Mouse (Mus musculus) Patski (cell line): ENCODE measurements at regions not wholly inside any gene's neighbourhood (a gene's known extent, or its start where the extent isn't known, plus 50 kb on each side); places are given as distances from the start of the nearest gene placed in this dataset.

Source experiments
- ATAC-seq: fragments of 100-300 bp; one replicate; pipeline ENCODE4 v1.8.0; 2021
- CTCF ChIA-PET: fragments of 350-600 bp; sonication (Branson Sonifier 250); formaldehyde crosslinking; loops from one replicate; lab custom pipeline; 2022; ENCODE audit warnings: inconsistent platforms; lab: Charles Lee
- POLR2A ChIA-PET: fragments of 350-600 bp; sonication (Branson Sonifier 250); formaldehyde crosslinking; loops from one replicate; lab custom pipeline; 2022; ENCODE audit warnings: antibody characterized with exemption, inconsistent platforms; lab: Charles Lee
- DNase-seq: peaks from one replicate; pipeline ENCODE4 v3.0.0-alpha.2; 2011; ENCODE audit warnings: low read depth, low spot score
- H3K27me3 ChIP-seq: fragments of 371-371 bp; one replicate; pipeline ENCODE4 v1.5.1; 2021
- CTCF ChIP-seq: fragments of 100-300 bp; IDR thresholded peaks from one replicate; pipeline ENCODE4 v1.5.1; 2021
- in situ Hi-C: fragments of 300-500 bp; cut with MboI; formaldehyde crosslinking; loops from 3 replicates; pipeline ENCODE4 v1.11.1; 2018; ENCODE audit warnings: low pct_unique_long_range_greater_than_20kb, mixed read lengths

- no peak for DNase-seq
- no peaks in the 10 kb centered on the region for H3K27me3 ChIP-seq
- in situ Hi-C loops = no loop called here
- TF ChIP-seq CTCF = no peak
- CTCF ChIA-PET = no interaction called here
- POLR2A ChIA-PET = no interaction called here
- ATAC-seq = no peak
These were observed 50.9 kb upstream of the 1810046K07Rik start for GRCm38 (mm10) chr9:51379589-51379988.

GRCm38 (mm10) chr9:51393921-51394320, 65.2 kb upstream of the 1810046K07Rik start:
- CTCF ChIA-PET = interaction anchor here (1.2 to 1.4 kb wide), 2 partner anchors 10 to 44 kb away, joined by 3 to 4 read pairs; no protein-coding TSS in a partner anchor
- no peak for ATAC-seq
- in situ Hi-C loops = no loop called here
- no peak for DNase-seq
- H3K27me3 ChIP-seq = no peaks in the 10 kb centered on the region
- TF ChIP-seq CTCF = no peak
- POLR2A ChIA-PET = no interaction called here

GRCm38 (mm10) chr9:51394372-51394771, 65.7 kb upstream of the 1810046K07Rik start:
- no peak for TF ChIP-seq CTCF

GRCm38 (mm10) chr9:51396801-51397200, 68.1 kb upstream of the 1810046K07Rik start:
- in situ Hi-C loops = no loop called here
- H3K27me3 ChIP-seq = no peaks in the 10 kb centered on the region
- ChIA-PET CTCF (interaction anchor here (1.4 kb wide), 1 partner anchor 8 kb away, joined by 3 read pairs; no protein-coding TSS in a partner anchor), POLR2A (no interaction called here)
- no peak for TF ChIP-seq CTCF
- ATAC-seq = no peak
- no peak for DNase-seq

More at GRCm38 (mm10) chr9:51394372-51394771, 65.7 kb upstream of the 1810046K07Rik start:
- ChIA-PET CTCF (no interaction called here), POLR2A (no interaction called here)
- in situ Hi-C loops = no loop called here
- DNase-seq (no peak), ATAC-seq (no peak)
- H3K27me3 ChIP-seq = no peaks in the 10 kb centered on the region

GRCm38 (mm10) chr9:51397589-51398220, 69.0 kb upstream of the 1810046K07Rik start:
- in situ Hi-C loops = no loop called here
- no peaks in the 10 kb centered on the region for H3K27me3 ChIP-seq
- ATAC-seq = no peak
- POLR2A ChIA-PET = interaction anchor here (0.6 kb wide), 1 partner anchor 127 kb away, joined by 3 read pairs; no protein-coding TSS in a partner anchor
- CTCF ChIA-PET = interaction anchor here (1.4 kb wide), 1 partner anchor 9 kb away, joined by 3 read pairs; no protein-coding TSS in a partner anchor
- no peak for TF ChIP-seq CTCF
- DNase-seq = no peak

- ChIA-PET CTCF (no interaction called here), POLR2A (no interaction called here)
- ATAC-seq (no peak), DNase-seq (no peak)
- in situ Hi-C loops = no loop called here
- H3K27me3 ChIP-seq = no peaks in the 10 kb centered on the region
- no peak for TF ChIP-seq CTCF
These were observed 70.2 kb upstream of the 1810046K07Rik start for GRCm38 (mm10) chr9:51398886-51399285.

- ChIA-PET CTCF (no interaction called here), POLR2A (no interaction called here)
- in situ Hi-C loops = no loop called here
- H3K27me3 ChIP-seq = no peaks in the 10 kb centered on the region
- no peak for ATAC-seq
- TF ChIP-seq CTCF = no peak
- no peak for DNase-seq
These were observed 70.6 kb upstream of the 1810046K07Rik start for GRCm38 (mm10) chr9:51399356-51399755.

GRCm38 (mm10) chr9:51401779-51402178, 73.1 kb upstream of the 1810046K07Rik start:
- no peaks in the 10 kb centered on the region for H3K27me3 ChIP-seq
- DNase-seq (no peak), ATAC-seq (no peak)
- in situ Hi-C loops = no loop called here
- ChIA-PET CTCF (no interaction called here), POLR2A (interaction anchor here (0.8 to 1.1 kb wide), 2 partner anchors 33 to 69 kb away, joined by 3 read pairs; no protein-coding TSS in a partner anchor)
- TF ChIP-seq CTCF = no peak

GRCm38 (mm10) chr9:51407978-51408377, 79.3 kb upstream of the 1810046K07Rik start:
- no peaks in the 10 kb centered on the region for H3K27me3 ChIP-seq
- ATAC-seq (no peak), DNase-seq (no peak)
- TF ChIP-seq CTCF = no peak
- POLR2A ChIA-PET = no interaction called here
- in situ Hi-C loops = no loop called here
- CTCF ChIA-PET = no interaction called here

- DNase-seq (no peak), ATAC-seq (no peak)
- ChIA-PET CTCF (no interaction called here), POLR2A (no interaction called here)
- H3K27me3 ChIP-seq = no peaks in the 10 kb centered on the region
- TF ChIP-seq CTCF = no peak
- in situ Hi-C loops = no loop called here
These were observed 90.3 kb upstream of the 1810046K07Rik start for GRCm38 (mm10) chr9:51418923-51419482.

- no peak for DNase-seq
- POLR2A ChIA-PET = no interaction called here
- CTCF ChIA-PET = interaction anchor here (0.6 kb wide), 1 partner anchor 480 kb away, joined by 3 read pairs; no protein-coding TSS in a partner anchor
- in situ Hi-C loops = no loop called here
- no peak for TF ChIP-seq CTCF
- no peaks in the 10 kb centered on the region for H3K27me3 ChIP-seq
- ATAC-seq = no peak
These were observed 93.8 kb upstream of the 1810046K07Rik start for GRCm38 (mm10) chr9:51422553-51422952.
